Mouse (Mus musculus): ENCODE measurements around the gene H2-Ob. TPM values are rescaled to one million over a fixed set of nuclear protein-coding genes. Genes with fewer than 3 reads are reported as not detected.

Gene H2-Ob
- total RNA-seq, 2 experiments from 2014 or later = 3.7 to 13.1 TPM

Other genes with a start within 250 kb of the H2-Ob start
- gene H2-K1, start 238.6 kb upstream of the H2-Ob start, total RNA-seq (2015) = 914 and 1,011 TPM in 2 replicates
- 697 and 748 TPM in 2 replicates for gene H2-K1, start 238.6 kb upstream of the H2-Ob start, total RNA-seq (2017)
- 8.1 and 9.6 TPM in 2 replicates for gene Ring1, start 214.2 kb upstream of the H2-Ob start, total RNA-seq (2015)
- gene Ring1, start 214.2 kb upstream of the H2-Ob start, total RNA-seq (2017) = 9.8 and 12.7 TPM in 2 replicates
- 61.7 and 65.6 TPM in 2 replicates for gene H2-Ke6, start 210.8 kb upstream of the H2-Ob start, total RNA-seq (2015)
- gene H2-Ke6, start 210.8 kb upstream of the H2-Ob start, total RNA-seq (2017) = 36.6 and 46.5 TPM in 2 replicates
- 6.2 and 9.5 TPM in 2 replicates for gene Slc39a7, start 207.2 kb upstream of the H2-Ob start, total RNA-seq (2015)
- gene Slc39a7, start 207.2 kb upstream of the H2-Ob start, total RNA-seq (2017) = 101 and 107 TPM in 2 replicates
- gene Rxrb, start 207.1 kb upstream of the H2-Ob start, total RNA-seq (2015) = 22.1 and 22.2 TPM in 2 replicates
- gene Rxrb, start 207.1 kb upstream of the H2-Ob start, total RNA-seq (2017) = 34.2 and 42.6 TPM in 2 replicates
- 0.83 and 0.94 TPM in 2 replicates for gene Col11a2, start 199.5 kb upstream of the H2-Ob start, total RNA-seq (2015)
- gene Col11a2, start 199.5 kb upstream of the H2-Ob start, total RNA-seq (2017) = 1.9 and 3.1 TPM in 2 replicates
- 7.7 and 9.6 TPM in 2 replicates for gene H2-Oa, start 146.6 kb upstream of the H2-Ob start, total RNA-seq (2015)
- 2.7 TPM in 2 replicates for gene H2-Oa, start 146.6 kb upstream of the H2-Ob start, total RNA-seq (2017)
- 72.0 and 74.5 TPM in 2 replicates for gene H2-DMa, start 119.4 kb upstream of the H2-Ob start, total RNA-seq (2015)
- gene H2-DMa, start 119.4 kb upstream of the H2-Ob start, total RNA-seq (2017) = 56.5 and 61.1 TPM in 2 replicates
- 269 and 306 TPM in 2 replicates for gene Brd2, start 116.3 kb upstream of the H2-Ob start, total RNA-seq (2015)
- 260 and 284 TPM in 2 replicates for gene Brd2, start 116.3 kb upstream of the H2-Ob start, total RNA-seq (2017)
- 3.9 and 5.8 TPM in 2 replicates for gene H2-DMb2, start 95.6 kb upstream of the H2-Ob start, total RNA-seq (2015)
- gene H2-DMb2, start 95.6 kb upstream of the H2-Ob start, total RNA-seq (2017) = 6.7 and 8.5 TPM in 2 replicates
- gene H2-DMb1, start 85.8 kb upstream of the H2-Ob start, total RNA-seq (2015) = 36.2 and 39.4 TPM in 2 replicates
- 47.0 and 60.3 TPM in 2 replicates for gene H2-DMb1, start 85.8 kb upstream of the H2-Ob start, total RNA-seq (2017)
- 27.6 and 30.5 TPM in 2 replicates for gene Tap1, start 51.4 kb upstream of the H2-Ob start, total RNA-seq (2015)
- gene Tap1, start 51.4 kb upstream of the H2-Ob start, total RNA-seq (2017) = 62.5 and 82.8 TPM in 2 replicates
- gene Psmb9, start 51.1 kb upstream of the H2-Ob start, total RNA-seq (2015) = 112 and 120 TPM in 2 replicates
- 122 and 126 TPM in 2 replicates for gene Psmb9, start 51.1 kb upstream of the H2-Ob start, total RNA-seq (2017)
- 289 and 290 TPM in 2 replicates for gene Psmb8, start 41.2 kb upstream of the H2-Ob start, total RNA-seq (2015)
- gene Psmb8, start 41.2 kb upstream of the H2-Ob start, total RNA-seq (2017) = 461 and 471 TPM in 2 replicates
- 8.5 and 17.1 TPM in 2 replicates for gene Tap2, start 35.4 kb upstream of the H2-Ob start, total RNA-seq (2015)
- gene Tap2, start 35.4 kb upstream of the H2-Ob start, total RNA-seq (2017) = 54.6 and 67.9 TPM in 2 replicates
- 50.0 and 61.3 TPM in 2 replicates for gene H2-Ab1, start 18.8 kb downstream of the H2-Ob start, total RNA-seq (2015)
- 45.2 and 81.5 TPM in 2 replicates for gene H2-Ab1, start 18.8 kb downstream of the H2-Ob start, total RNA-seq (2017)
- 30.1 and 37.9 TPM in 2 replicates for gene H2-Aa, start 48.9 kb downstream of the H2-Ob start, total RNA-seq (2015)
- gene H2-Aa, start 48.9 kb downstream of the H2-Ob start, total RNA-seq (2017) = 10.3 and 24.6 TPM in 2 replicates
- gene H2-Eb1, start 67.0 kb downstream of the H2-Ob start, total RNA-seq (2015) = 5.0 and 5.6 TPM in 2 replicates
- gene H2-Eb1, start 67.0 kb downstream of the H2-Ob start, total RNA-seq (2017) = 11.2 and 17.2 TPM in 2 replicates
- gene H2-Eb2, start 86.8 kb downstream of the H2-Ob start, total RNA-seq (2015) = 0.02 TPM in 1 of 2 replicates, not detected in the other
- not detected in 2 replicates for gene H2-Eb2, start 86.8 kb downstream of the H2-Ob start, total RNA-seq (2017)
- gene Btnl2, start 115.9 kb downstream of the H2-Ob start, total RNA-seq (2015) = not detected in 2 replicates
- gene Btnl2, start 115.9 kb downstream of the H2-Ob start, total RNA-seq (2017) = not detected in 2 replicates
- not detected in 2 replicates for gene Btnl1, start 138.2 kb downstream of the H2-Ob start, total RNA-seq (2015)
- not detected in 2 replicates for gene Btnl1, start 138.2 kb downstream of the H2-Ob start, total RNA-seq (2017)
- 1.7 and 4.5 TPM in 2 replicates for gene BC051142, start 159.9 kb downstream of the H2-Ob start, total RNA-seq (2015)
- gene BC051142, start 159.9 kb downstream of the H2-Ob start, total RNA-seq (2017) = 1.0 and 2.4 TPM in 2 replicates
- not detected in 2 replicates for gene Btnl4, start 238.4 kb downstream of the H2-Ob start, total RNA-seq (2015)
- not detected in 2 replicates for gene Btnl4, start 238.4 kb downstream of the H2-Ob start, total RNA-seq (2017)